In the genomic region with DNA sequence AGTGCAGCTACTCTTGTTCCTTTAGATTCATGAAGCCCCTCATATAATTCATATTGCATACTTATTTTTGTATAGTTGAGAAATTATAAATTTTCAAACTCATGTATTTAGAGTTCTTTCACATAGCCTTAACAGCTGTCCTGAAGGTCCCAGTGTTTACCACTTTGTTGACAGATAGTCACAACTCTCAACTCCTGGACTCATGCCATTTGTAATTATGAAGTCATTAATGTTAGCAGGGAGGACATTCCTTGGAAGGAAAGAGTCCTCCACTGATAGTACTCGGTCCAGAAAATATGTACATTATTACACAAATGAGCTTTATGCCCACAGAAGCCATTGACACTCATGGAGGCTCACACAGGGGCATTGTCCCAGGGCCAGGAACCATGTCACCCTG, we compare ENCODE assay signal across 25 mouse cellular contexts.
DNase-seq lines count a peak whose midpoint lies in the region; ATAC-seq and TF ChIP-seq lines count a peak whose summit lies in the region.
"Had no signal": no experiment of that assay in that cellular context is flagged by ENCODE, and none has a peak within 500 bp of the region (broad histone marks: within the 10 kb centered on the region; RNA-seq: fewer than 3 reads in every experiment).

No protein-coding gene starts in this region.

- no peak overlapping the region for H3K4me3 ChIP-seq in heart, embryonic 12.5 days
- no peak overlapping the region for H3K4me3 ChIP-seq in liver, adult 2 months (ENCODE audit: insufficient read depth, low read depth, low read length)
- no peak overlapping the region for H3K4me3 ChIP-seq in liver, embryonic 12.5 days
- H3K4me3 ChIP-seq in lung, embryonic 14.5 days (ENCODE audit: low read depth, low read length): no peak overlapping the region
- H3K4me3 ChIP-seq in lung, postnatal 0 days (ENCODE audit: low read depth, low read length): no peak overlapping the region
- H3K4me3 ChIP-seq: embryonic facial prominence, embryonic 10.5 days; embryonic facial prominence, embryonic 12.5 days; forebrain, embryonic 13.5 days had no signal

- H3K27me3 ChIP-seq in heart, embryonic 12.5 days (replicated peaks): no peaks in the 10 kb centered on the region
- no peaks in the 10 kb centered on the region for H3K27me3 ChIP-seq in liver, adult 2 months (ENCODE audit: control insufficient read depth, insufficient read depth, low read length)
- no peaks in the 10 kb centered on the region for H3K27me3 ChIP-seq in liver, embryonic 12.5 days (replicated peaks)
- no peaks in the 10 kb centered on the region for H3K27me3 ChIP-seq in lung, embryonic 14.5 days (ENCODE audit: insufficient read depth, low read length)
- H3K27me3 ChIP-seq in lung, postnatal 0 days (replicated peaks; ENCODE audit: insufficient read depth, low read length): no peaks in the 10 kb centered on the region
- H3K27me3 ChIP-seq: CH12.LX; embryonic facial prominence, embryonic 12.5 days; forebrain, embryonic 13.5 days had no signal

- H3K36me3 ChIP-seq in heart, embryonic 12.5 days: no peaks in the 10 kb centered on the region
- no peaks in the 10 kb centered on the region for H3K36me3 ChIP-seq in liver, adult 2 months (ENCODE audit: control insufficient read depth, insufficient read depth, low read length)
- H3K36me3 ChIP-seq in liver, embryonic 12.5 days: no peaks in the 10 kb centered on the region
- H3K36me3 ChIP-seq in lung, embryonic 14.5 days (ENCODE audit: insufficient read depth): no peaks in the 10 kb centered on the region
- H3K36me3 ChIP-seq in lung, postnatal 0 days (ENCODE audit: insufficient read depth, low read length): no peaks in the 10 kb centered on the region
- H3K36me3 ChIP-seq: embryonic facial prominence, embryonic 10.5 days; embryonic facial prominence, embryonic 12.5 days; G1E had no signal

- WGBS in heart, embryonic 12.5 days: 67% methylated on average over 1 of the region's 1 CpGs
- WGBS in liver, adult 2 months: 53% methylated on average over 1 of the region's 1 CpGs
- WGBS in liver, embryonic 12.5 days (ENCODE audit: insufficient replicate concordance): 25% methylated on average over 1 of the region's 1 CpGs
- 29% methylated on average over 1 of the region's 1 CpGs for WGBS in lung, embryonic 14.5 days
- 32% methylated on average over 1 of the region's 1 CpGs for WGBS in lung, postnatal 0 days

- no peak for TF ChIP-seq EP300 in lung, postnatal 0 days (IDR thresholded peaks at IDR 0.05)

- TF ChIP-seq POLR2A in liver, adult 2 months (IDR thresholded peaks at IDR 0.05; ENCODE audit: extremely low read depth, insufficient read depth, low read length): no peak

- no peak for ATAC-seq in heart, embryonic 12.5 days (ENCODE audit: insufficient number of reproducible peaks, low FRiP score)
- ATAC-seq in liver, embryonic 12.5 days: no peak
- ATAC-seq in lung, embryonic 14.5 days (ENCODE audit: insufficient read depth): peak; percentile 49; the same call in 1 of the 2 replicates
- peak; percentile 12; the same call in 1 of the 2 replicates for ATAC-seq in lung, postnatal 0 days
- ATAC-seq: activated CD4-positive, CD25-positive, alpha-beta regulatory T cell, adult 4 months; CD4-positive, CD25-positive, alpha-beta regulatory T cell, adult 4 months; forebrain, embryonic 13.5 days; Patski had no signal

- H3K4me1 ChIP-seq in heart, embryonic 12.5 days (replicated peaks): no peaks in the 10 kb centered on the region
- no peaks in the 10 kb centered on the region for H3K4me1 ChIP-seq in liver, adult 2 months (ENCODE audit: control insufficient read depth, insufficient read depth, low read length)
- H3K4me1 ChIP-seq in liver, embryonic 12.5 days: no peaks in the 10 kb centered on the region
- no peaks in the 10 kb centered on the region for H3K4me1 ChIP-seq in lung, embryonic 14.5 days (ENCODE audit: insufficient read depth)
- H3K4me1 ChIP-seq in lung, postnatal 0 days (ENCODE audit: insufficient read depth, low read depth, low read length): no peaks in the 10 kb centered on the region
- H3K4me1 ChIP-seq: embryonic facial prominence, embryonic 10.5 days; embryonic facial prominence, embryonic 12.5 days; forebrain, embryonic 13.5 days had no signal

- peaks cover 3% of the 10 kb centered on the region; the same call in 1 of the 2 replicates for H3K9me3 ChIP-seq in heart, embryonic 12.5 days (replicated peaks)
- no peaks in the 10 kb centered on the region for H3K9me3 ChIP-seq in liver, embryonic 12.5 days (replicated peaks)
- H3K9me3 ChIP-seq in lung, embryonic 14.5 days (ENCODE audit: low read depth, low read length): no peaks in the 10 kb centered on the region
- H3K9me3 ChIP-seq in lung, postnatal 0 days (ENCODE audit: low read length): no peaks in the 10 kb centered on the region
- H3K9me3 ChIP-seq: embryonic facial prominence, embryonic 10.5 days; embryonic facial prominence, embryonic 12.5 days; forebrain, embryonic 13.5 days had no signal

- no peak for TF ChIP-seq CTCF in liver, adult 2 months (IDR thresholded peaks at IDR 0.05; ENCODE audit: low read depth, low read length)
- no peak for TF ChIP-seq CTCF in lung, embryonic 14.5 days (IDR thresholded peaks at IDR 0.05; ENCODE audit: low read depth)
- no peak for TF ChIP-seq CTCF in lung, postnatal 0 days (IDR thresholded peaks at IDR 0.05)

- no peak overlapping the region for H3K27ac ChIP-seq in heart, embryonic 12.5 days (ENCODE audit: poor library complexity, severe bottlenecking)
- no peak overlapping the region for H3K27ac ChIP-seq in liver, adult 2 months (replicated peaks; ENCODE audit: insufficient read depth, low read depth, low read length)
- H3K27ac ChIP-seq in liver, embryonic 12.5 days: no peak overlapping the region
- H3K27ac ChIP-seq in lung, embryonic 14.5 days (ENCODE audit: low read depth): no peak overlapping the region
- H3K27ac ChIP-seq in lung, postnatal 0 days (ENCODE audit: low read length): no peak overlapping the region
- H3K27ac ChIP-seq: embryonic facial prominence, embryonic 10.5 days; embryonic facial prominence, embryonic 12.5 days; forebrain, embryonic 13.5 days had no signal

- no peak overlapping the region for H3K4me2 ChIP-seq in heart, embryonic 12.5 days
- no peak overlapping the region for H3K4me2 ChIP-seq in liver, embryonic 12.5 days
- H3K4me2 ChIP-seq in lung, embryonic 14.5 days: no peak overlapping the region
- no peak overlapping the region for H3K4me2 ChIP-seq in lung, postnatal 0 days (replicated peaks; ENCODE audit: low read depth, low read length)
- H3K4me2 ChIP-seq: embryonic facial prominence, embryonic 12.5 days; forebrain, embryonic 13.5 days had no signal

- no peaks in the 10 kb centered on the region for H3K79me2 ChIP-seq in liver, adult 2 months (ENCODE audit: control insufficient read depth, insufficient read depth, low read length)

- no peak overlapping the region for H3K9ac ChIP-seq in heart, embryonic 12.5 days
- no peak overlapping the region for H3K9ac ChIP-seq in liver, adult 2 months (ENCODE audit: low read depth, low read length)
- H3K9ac ChIP-seq in liver, embryonic 12.5 days: no peak overlapping the region
- H3K9ac ChIP-seq in lung, embryonic 14.5 days: no peak overlapping the region
- H3K9ac ChIP-seq in lung, postnatal 0 days (replicated peaks; ENCODE audit: low read depth): no peak overlapping the region
- H3K9ac ChIP-seq: embryonic facial prominence, embryonic 12.5 days; forebrain, embryonic 13.5 days had no signal

- DNase-seq in heart, adult 11 months: peak; percentile 16
- peak; percentile 5 for DNase-seq in liver, adult 2 months (ENCODE audit: extremely low read depth, low read depth, low spot score)
- peak; percentile 60 for DNase-seq in lung, embryonic 14.5 days
- no peak for DNase-seq in lung, postnatal 25 days (ENCODE audit: low spot score)
- peak; percentile 8 for DNase-seq in lung, postnatal 0 days (ENCODE audit: low spot score)
- DNase-seq in lung, postnatal 36 days: no peak
- DNase-seq: adrenal gland, adult 8-10 months; adrenal gland, postnatal 14 days; adrenal gland, postnatal 36 days; B cell, adult 2 months; cerebellum, adult 11-12 months; cerebellum, adult 2 months; cerebellum, adult 9-10 months; cerebellum, postnatal 10 days; cerebellum, postnatal 25 days had no signal

Comparison
In these comparisons a context has a peak if more than half of its experiments do, and no peak if none do; other contexts are left out.
1. DNase-seq: peak in heart, adult 11 months (single experiment), liver, adult 2 months (single experiment), lung, embryonic 14.5 days (single experiment) and lung, postnatal 0 days (single experiment); none in lung, postnatal 25 days (single experiment) and lung, postnatal 36 days (single experiment).
2. ATAC-seq: peak in lung, embryonic 14.5 days (single experiment) and lung, postnatal 0 days (single experiment); none in heart, embryonic 12.5 days (single experiment) and liver, embryonic 12.5 days (single experiment).